Mouse (Mus musculus) hematopoietic multipotent progenitor cell, adult 10-12 weeks (in vitro differentiated cells): ENCODE results near the gene P2ry14. TPM values are rescaled to one million over a fixed set of nuclear protein-coding genes. Genes with fewer than 3 reads are reported as not detected.

Source experiments
- polyA plus RNA-seq: library from polyadenylated mRNA; stranded (reverse); fragments of >175 nt; gene quantifications from 2 replicates; pipeline ENCODE4 v1.2.3, GENCODE M21; 2012; ENCODE audit warnings: low replicate concordance

P2ry14 gene
- polyA plus RNA-seq = 0.65 and 1.1 TPM in 2 replicates

DNA sequence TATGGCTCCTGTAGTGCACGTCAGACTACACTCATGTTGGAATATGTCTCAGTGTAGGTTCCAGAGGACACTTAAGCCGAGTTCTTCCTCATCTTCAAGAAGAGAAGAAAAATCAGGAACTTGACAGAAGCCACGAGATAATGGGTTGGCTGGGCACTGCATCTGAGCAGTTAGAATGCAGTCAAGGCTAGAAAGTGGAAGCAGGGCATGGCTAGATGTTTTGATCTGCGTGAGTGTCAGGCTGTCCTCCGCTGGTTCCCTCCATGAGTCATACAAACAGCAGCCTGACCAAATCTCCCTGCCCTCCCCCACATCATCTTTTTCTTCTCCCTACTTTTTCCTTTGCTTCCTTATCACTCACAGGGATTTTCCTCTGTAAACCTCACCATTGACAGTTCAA lies at the start of gene P2ry14:
Gene P2ry14, minus strand, starts transcription at position 195 of the 400 bp plus-strand sequence.

DNA sequence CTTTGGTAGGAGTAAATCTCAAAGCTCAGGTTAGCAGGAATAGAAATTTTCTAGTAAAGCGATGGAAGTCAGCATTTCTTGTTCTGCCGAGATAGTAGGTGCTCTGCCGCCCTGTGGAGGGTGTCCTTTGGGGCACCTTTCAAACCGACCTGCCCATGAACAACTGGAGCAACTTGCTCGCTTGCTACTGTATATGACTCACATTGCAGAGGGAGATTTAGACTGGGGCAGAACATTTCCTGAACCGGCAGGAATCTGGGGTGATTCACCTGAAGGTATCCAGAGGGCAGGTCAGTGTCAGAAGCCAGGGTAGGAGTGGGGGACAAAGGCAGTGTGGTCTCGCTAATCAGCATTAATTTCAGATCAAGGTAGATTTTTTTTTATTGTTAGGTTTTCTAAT lies 41.5 kb upstream of the P2ry14 start, which contains the start of gene Gpr87:
Gene Gpr87, minus strand, starts transcription at position 167 of the 400 bp plus-strand sequence.

DNA sequence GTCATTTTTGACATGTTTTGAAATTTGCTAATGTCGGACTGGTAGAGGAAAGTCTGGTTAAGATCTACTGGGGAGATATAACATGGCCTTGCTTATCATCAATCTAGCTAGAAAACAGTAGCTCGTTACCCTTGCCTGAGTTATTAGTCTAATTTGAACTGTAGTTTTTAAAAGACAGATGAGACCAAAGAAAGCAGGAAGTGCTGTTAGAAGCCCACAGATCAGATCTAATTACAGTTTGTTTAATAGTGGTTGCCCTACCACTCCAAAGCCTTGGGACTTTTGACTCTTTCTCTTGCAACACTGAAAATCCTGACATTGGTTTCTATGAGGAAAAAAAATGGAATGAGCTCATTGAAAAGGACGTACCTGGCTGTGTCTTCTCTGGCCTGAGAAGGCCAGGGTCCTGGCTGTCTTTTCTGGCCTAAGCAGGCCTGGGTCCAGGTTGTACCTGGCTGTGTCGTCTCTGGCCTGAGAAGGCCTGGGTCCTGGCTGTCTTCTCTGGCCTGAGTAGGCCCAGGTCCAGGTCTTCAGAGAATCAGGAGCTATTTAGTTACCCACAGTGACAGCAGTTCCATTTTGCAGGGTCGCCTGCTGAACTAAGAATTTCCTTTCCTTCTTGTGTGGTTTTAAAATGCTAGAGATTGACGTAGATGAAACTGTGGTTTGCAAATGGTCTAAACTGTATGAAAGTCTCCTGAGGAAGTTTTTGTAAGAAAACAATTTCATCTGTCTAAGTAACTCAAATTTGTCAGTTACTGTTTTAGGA lies 52.0 kb downstream of the P2ry14 start, which contains the start of gene Gpr171:
Gene Gpr171, minus strand, starts transcription at position 604 of the 769 bp plus-strand sequence.

Other genes with a start within 250 kb of the P2ry14 start
- 0.77 and 1.5 TPM in 2 replicates for gene Med12l, start 147.8 kb downstream of the P2ry14 start, polyA plus RNA-seq
- 11.1 and 22.9 TPM in 2 replicates for gene Gpr171, start 51.8 kb downstream of the P2ry14 start, polyA plus RNA-seq
- gene Gpr87, start 41.5 kb upstream of the P2ry14 start, polyA plus RNA-seq = not detected in 2 replicates
- 1.2 and 2.3 TPM in 2 replicates for gene P2ry13, start 57.3 kb upstream of the P2ry14 start, polyA plus RNA-seq
- gene P2ry12, start 109.3 kb upstream of the P2ry14 start, polyA plus RNA-seq = 0.79 and 0.90 TPM in 2 replicates
- gene Igsf10, start 190.8 kb upstream of the P2ry14 start, polyA plus RNA-seq = 0.01 TPM in 1 of 2 replicates, not detected in the other